Mouse (Mus musculus) testis, postnatal 14 days (tissue): Measurements from ENCODE around the gene Dio2.

ENCODE experiments used
- DNase-seq: peaks from one replicate; pipeline ENCODE4 v3.0.0; 2021; ENCODE audit warnings: low spot score

Dio2 gene

DNA sequence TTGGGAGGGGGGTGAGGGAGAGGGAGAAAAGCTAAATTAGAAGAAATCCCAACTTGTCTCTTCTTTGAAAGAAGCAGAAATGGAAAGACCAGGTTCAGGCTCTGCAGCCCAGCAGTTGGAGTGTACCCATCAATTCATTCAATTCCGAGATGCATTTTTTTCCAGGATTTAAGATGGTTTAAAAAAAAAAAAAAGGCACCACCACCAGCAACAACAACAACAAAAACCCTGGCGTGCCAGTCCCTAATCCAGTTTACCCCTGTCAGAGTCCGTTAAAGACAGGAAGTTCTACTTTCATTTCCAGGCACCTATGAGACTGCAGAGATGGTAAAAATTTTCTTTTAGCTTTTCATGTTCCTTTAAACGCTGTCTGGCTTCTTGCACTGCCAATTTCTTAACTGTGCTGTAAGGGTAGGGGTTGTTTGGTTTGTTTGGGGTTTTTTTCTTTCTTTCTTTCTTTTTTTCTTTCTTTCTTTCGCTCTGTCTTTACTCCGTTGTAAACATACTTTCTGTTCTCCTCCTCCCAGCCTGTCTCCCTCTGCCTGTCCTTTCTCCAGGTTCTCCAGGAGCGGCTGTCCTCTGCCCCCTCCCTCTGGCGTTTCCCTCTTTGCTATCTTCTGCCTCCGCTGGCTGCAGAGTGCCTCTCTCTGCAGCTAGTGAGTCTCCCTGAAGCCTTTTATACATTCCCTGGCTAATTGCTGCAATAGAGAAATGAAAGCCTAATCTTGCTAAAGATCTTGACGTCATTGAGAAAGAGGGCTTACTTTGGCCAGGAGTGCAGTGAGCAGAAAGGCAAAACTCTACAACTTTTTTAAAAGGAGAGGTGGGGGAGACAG is at the start of gene Dio2:
Gene Dio2 (minus strand): TSS at position 51 of the 836 bp plus-strand sequence.
- no peak for DNase-seq

DNA sequence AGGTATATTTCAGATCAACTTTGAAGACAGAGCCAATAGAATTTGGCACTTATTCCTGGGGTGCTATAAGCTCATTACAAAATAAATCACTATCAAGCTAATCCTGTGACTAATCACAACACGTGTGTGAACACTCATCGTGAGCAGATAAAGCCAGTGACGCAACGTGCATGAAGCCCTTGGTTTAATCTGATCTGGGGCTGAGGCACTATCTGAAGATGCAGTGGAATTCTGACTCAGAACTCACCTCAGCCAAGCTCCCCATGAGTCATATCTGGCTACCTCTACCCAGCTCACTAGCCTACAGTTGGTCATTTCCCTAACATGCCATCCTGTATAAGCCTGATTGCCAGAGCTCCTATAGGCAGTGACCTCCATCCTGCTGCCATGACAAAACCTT is 43.2 kb upstream of the Dio2 start:
- DNase-seq = no peak

DNA sequence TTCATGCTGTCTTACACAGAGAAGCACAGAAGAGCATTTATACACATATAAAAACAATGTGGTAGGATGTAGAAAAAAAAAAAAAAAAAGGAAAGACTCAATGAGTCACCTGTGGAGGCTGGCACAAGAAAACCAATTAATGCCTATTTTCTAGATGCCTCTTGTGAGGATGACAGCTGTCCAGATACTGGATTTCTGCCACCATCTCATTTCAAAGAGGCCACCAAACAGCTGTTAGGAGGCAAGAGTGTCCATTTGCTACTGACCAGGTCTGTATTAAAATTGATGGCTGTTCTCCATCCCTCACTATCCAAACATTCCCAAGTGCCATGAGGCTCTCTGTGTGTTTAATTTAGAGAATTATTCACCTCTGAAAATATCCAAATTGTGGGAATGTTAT is 6.5 kb upstream of the Dio2 start:
- DNase-seq = no peak

DNA sequence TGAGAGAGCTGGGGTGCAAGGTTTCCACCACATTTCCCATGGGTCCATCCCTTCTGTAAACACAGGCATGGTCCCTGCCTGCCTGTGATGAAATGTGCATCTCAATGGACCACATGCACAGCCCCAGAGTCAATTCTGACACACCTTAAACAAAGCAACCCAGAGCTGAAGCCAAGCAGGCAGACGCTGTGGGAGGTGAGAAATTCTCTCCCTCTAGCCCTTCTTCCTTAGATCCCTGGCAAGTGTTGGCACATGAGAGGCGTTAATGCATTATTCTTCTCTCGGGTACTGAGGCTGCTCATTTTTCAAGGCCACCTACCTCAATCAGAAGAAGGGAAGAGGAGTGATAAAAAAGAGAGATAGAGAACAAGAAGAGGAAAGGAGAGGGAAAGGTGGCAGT is 5.4 kb upstream of the Dio2 start:
- no peak for DNase-seq

DNA sequence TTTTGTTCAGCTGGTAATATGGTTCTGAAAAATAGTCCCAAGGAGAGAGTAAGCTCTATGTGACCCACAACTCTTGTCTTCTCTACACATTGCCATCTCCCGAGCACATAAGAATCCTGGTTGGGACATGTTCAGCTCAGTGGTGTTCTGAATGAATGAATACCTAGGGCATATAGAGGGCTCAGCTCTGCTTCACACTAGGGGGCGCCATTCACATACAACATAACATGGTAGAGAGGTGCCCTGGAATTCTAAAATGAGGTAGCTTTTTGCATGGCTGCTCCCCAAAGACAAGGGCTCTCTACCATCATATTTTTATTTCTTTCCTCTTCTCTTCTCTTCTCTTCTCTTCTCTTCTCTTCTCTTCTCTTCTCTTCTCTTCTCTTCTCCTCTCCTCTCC is 2.2 kb upstream of the Dio2 start:
- peak; percentile 26 for DNase-seq

DNA sequence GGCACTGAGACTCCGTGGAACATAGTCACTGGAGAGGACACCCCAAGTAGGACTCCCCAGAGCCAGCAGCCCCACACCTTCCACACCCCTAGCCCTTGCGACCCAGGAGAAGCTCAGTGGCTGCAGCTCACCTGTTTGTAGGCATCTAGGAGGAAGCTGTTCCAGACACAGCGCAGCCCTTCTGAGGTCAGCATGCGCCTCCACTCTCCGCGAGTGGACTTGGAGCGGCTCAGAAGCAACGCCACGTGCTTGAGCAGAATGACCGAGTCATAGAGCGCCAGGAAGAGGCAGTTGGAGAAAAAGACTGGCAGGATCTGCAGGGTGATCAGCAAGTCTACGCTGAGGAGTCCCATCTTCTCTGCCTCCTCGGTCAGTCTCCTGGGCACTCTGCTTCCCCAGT is 306 bp downstream of the Dio2 start:
- DNase-seq = peak; percentile 4

DNA sequence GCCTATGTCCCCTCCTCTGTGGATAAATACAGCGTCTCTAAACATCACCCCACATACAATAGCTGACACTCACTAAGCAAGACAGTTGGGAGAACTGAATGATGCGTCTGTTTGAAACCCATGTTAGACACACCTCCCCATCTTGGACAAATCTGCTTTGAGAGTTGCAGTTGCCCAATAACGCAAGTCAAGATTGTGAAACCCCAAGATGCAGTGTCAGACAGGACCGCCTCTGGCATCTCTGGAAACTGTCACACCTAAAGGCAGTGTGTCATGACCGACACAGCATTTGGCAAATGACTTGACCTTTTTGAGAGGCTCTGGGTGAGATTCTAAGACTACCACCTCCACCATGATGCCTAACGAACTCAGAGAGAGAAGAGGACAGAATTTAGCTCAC is 2.8 kb downstream of the Dio2 start:
- no peak for DNase-seq

DNA sequence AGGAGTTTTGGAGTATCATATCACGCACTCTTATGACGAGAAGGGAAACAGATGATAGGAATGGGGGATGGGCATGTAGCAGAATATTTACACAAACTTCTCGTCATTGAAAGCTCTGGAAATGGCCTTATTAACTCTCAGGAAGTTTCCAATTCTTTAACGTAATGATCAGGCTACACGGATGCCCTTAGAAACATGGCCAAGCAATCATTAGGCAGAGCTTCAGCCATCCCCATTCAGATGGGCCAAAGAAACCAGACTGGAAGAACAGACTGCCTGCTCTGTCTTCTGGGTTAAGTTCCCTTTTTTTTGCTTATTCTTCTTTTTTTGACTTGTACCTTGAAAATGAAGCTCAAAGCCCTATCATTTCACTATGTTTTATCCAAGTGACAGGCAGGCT is 3.7 kb downstream of the Dio2 start:
- DNase-seq = no peak

DNA sequence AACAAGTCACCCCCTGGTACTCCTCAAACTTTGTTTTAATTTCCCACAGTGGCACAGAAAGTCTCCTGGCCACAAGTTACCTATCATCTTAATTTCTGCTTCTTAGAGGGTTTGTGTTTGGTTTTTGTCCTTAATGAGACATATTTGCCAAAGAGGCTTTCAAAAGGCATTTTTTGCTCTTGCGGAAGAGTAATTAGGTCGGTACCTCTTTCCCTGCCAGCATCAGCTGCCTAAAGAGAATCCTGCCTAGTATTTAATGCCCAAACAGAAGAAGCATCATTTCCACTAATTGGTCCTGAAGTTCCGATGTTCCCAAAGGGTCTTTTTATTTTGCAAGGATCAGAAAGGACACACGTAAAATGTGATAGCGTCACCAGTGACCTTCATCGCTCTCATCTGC is 4.5 kb downstream of the Dio2 start:
- DNase-seq = no peak

DNA sequence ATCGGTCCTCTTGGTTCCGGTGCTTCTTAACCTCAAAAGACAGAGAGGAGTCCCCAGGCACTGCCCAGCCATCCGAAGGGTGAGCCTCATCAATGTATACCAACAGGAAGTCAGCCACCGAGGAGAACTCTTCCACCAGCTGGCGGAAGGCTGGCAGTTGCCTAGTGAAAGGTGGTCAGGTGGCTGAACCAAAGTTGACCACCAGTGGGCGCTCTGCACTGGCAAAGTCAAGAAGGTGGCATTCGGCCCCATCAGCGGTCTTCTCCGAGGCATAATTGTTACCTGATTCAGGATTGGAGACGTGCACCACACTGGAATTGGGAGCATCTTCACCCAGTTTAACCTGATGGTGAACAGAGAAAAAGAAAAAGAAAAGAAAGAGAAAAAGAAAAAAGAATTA is 8.6 kb downstream of the Dio2 start:
- peak; percentile 65 for DNase-seq

DNA sequence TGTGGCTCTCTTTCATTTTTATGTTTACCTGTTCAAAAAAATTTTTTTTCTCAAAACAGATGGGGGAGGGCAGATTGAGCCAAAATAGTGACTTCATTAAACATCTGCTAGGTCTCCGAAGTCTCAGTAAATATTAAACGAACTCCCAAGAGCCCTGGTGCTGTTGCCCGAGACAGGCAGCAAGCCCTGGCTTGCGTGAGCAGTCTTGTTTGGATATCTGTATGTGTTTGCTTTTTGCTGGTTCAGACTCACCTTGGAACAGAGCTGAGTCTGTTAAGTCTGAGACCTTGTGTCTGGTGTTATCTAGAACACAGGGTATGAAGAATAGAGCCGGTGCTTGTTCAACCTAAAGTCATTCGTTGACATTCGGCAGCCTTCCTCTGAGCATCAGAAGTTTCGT is 13.1 kb downstream of the Dio2 start:
- DNase-seq = no peak

DNA sequence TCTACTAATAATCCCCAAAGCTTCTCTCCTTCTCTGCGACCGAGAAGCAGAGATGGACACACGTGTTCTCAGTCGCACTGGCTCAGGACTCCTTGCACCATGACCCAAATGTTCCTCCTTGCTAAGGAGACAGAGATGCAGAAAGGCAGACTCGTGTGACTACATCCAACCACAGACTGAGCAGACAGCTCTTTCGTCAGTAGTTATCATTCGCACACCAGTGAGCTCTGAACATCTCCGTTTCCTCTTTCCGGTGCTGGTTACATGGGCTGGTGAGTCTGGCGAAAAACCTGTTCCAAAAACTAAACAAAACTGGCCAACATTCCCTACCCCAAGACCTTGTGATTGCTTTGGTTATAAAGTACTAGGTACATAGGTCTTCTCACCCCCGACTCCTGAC is 13.6 kb downstream of the Dio2 start:
- no peak for DNase-seq

DNA sequence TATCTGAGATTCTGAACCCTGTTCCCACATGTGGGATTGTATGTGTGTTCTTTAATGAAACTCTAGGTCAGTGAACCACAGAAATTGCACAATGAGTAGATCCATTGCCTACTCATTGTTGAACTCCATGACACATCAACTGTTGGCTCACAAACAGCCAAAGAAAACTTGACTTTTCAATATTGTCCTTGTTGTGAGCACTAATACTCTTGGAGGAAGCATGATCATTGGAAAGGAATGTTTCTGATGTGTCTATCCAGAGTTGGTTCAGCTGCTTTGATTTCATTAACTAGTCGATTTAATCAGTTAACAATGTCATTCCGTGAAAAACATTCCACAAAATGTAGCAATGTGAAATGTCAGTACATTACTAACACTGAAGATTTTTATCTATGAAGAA is 44.1 kb downstream of the Dio2 start:
- DNase-seq = no peak
